Mouse (Mus musculus): ENCODE data around the gene Anapc15.

DNA sequence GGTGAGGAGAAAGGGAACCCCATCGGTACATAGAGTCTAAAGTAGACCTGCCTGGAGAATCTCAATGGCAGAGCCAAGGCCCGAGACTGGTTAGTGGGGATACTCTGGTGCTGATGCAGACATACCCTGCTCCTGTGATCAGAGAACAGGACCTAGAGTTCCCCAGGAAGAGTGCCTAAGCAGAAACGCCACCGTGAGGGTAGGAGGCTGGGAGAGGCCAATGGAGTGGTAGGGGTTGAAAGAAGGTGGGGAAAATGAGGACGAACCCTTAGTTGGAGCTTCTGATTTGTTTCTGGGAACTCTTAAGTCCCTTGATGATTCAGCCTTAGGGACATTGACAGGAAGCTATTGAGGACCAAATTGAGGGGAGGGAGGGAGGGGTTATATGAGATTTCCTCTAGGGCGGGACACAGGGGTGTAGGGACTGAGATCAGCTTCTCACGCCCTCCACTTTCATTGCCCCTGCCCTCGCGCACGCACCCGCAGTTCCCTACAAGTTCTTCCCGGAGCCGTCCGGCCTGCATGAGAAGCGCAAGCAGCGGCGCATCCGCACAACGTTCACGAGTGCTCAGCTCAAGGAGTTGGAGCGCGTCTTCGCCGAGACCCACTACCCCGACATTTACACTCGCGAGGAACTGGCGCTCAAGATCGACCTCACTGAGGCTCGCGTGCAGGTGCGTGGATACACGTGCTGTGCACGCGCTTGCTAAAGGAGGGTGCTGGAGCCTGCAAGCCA is 43.1 kb upstream of the Anapc15 start:
- TF ChIP-seq TAL1 (IDR thresholded peaks at IDR 0.05; ENCODE audit: low read length) (no peak), GATA1 (IDR thresholded peaks at IDR 0.05; ENCODE audit: low read length) (no peak)

Measured in erythroblast, embryonic 14.5 days (primary cell).